11 mouse cellular contexts compared by ENCODE assay signal in the genomic region with DNA sequence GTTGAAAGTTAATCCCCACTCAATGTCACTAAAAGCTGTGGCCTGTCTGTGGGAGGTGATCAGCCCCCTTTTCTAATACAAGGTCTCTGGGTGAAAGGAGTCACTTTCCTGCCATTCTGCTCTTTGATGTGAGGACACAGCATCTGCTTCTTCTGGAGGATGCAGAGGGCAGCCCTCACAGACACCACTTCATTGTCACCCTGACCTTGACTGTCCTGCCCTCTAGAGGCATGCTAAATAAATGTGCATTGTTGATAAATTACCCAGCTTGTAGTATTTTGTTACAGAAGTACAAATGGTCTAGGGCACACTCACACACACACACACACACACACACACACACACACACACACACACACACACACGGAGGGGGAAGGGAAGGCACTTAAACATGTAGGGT. TPM values are rescaled to one million over a fixed set of nuclear protein-coding genes. Genes with fewer than 3 reads are reported as not detected.
A peak's percentile ranks its signal among the peaks of the same experiment; 100 is the strongest.
DNase-seq lines count a peak whose midpoint lies in the region; ATAC-seq and TF ChIP-seq lines count a peak whose summit lies in the region.
"Had no signal": no experiment of that assay in that cellular context is flagged by ENCODE, and none has a peak within 500 bp of the region (broad histone marks: within the 10 kb centered on the region; RNA-seq: fewer than 3 reads in every experiment).

No protein-coding gene starts in this region.

- H3K9ac ChIP-seq in hindbrain, postnatal 0 days (replicated peaks; ENCODE audit: low read length), result no peak overlapping the region
- H3K9ac ChIP-seq in midbrain, embryonic 11.5 days (ENCODE audit: low read length), result no peak overlapping the region
- H3K9ac ChIP-seq: hindbrain, embryonic 14.5 days; liver, embryonic 13.5 days had no signal

- ATAC-seq in hindbrain, postnatal 0 days, result no peak
- ATAC-seq in midbrain, embryonic 11.5 days (ENCODE audit: low FRiP score), result no peak

- no peaks in the 10 kb centered on the region for H3K4me1 ChIP-seq in hindbrain, postnatal 0 days (ENCODE audit: insufficient read depth, low read length)
- H3K4me1 ChIP-seq in hindbrain, embryonic 10.5 days (replicated peaks), result no peaks in the 10 kb centered on the region
- no peaks in the 10 kb centered on the region for H3K4me1 ChIP-seq in midbrain, embryonic 11.5 days (ENCODE audit: control insufficient read depth, insufficient read depth, low read length)
- H3K4me1 ChIP-seq: liver, embryonic 13.5 days had no signal

- H3K27ac ChIP-seq in hindbrain, postnatal 0 days, result no peak overlapping the region
- no peak overlapping the region for H3K27ac ChIP-seq in hindbrain, embryonic 10.5 days
- H3K27ac ChIP-seq in midbrain, embryonic 11.5 days (ENCODE audit: low read depth, low read length), result no peak overlapping the region
- H3K27ac ChIP-seq: hindbrain, embryonic 14.5 days; liver, embryonic 13.5 days had no signal

- H3K4me3 ChIP-seq in hindbrain, postnatal 0 days (ENCODE audit: low read length), result no peak overlapping the region
- H3K4me3 ChIP-seq in hindbrain, embryonic 10.5 days, result no peak overlapping the region
- no peak overlapping the region for H3K4me3 ChIP-seq in midbrain, embryonic 11.5 days (ENCODE audit: low read depth, low read length)
- H3K4me3 ChIP-seq: liver, embryonic 13.5 days had no signal

- no peak overlapping the region for H3K4me2 ChIP-seq in hindbrain, postnatal 0 days (ENCODE audit: low read depth, low read length)
- no peak overlapping the region for H3K4me2 ChIP-seq in midbrain, embryonic 11.5 days
- H3K4me2 ChIP-seq: hindbrain, embryonic 14.5 days; liver, embryonic 13.5 days had no signal

- peak; percentile 15 for DNase-seq in hindbrain, postnatal 0 days (ENCODE audit: low spot score)
- DNase-seq in hindbrain, embryonic 10.5 days (ENCODE audit: low spot score), result no peak
- peak; percentile 24 for DNase-seq in retina, postnatal 1 day
- DNase-seq in retina, embryonic 14.5 days (ENCODE audit: low spot score), result no peak
- peak; percentile 52 for DNase-seq in induced T-regulatory cell, adult 2 months (ENCODE audit: low read depth)
- no peak for DNase-seq in adrenal gland, postnatal 14 days
- no peak for DNase-seq in urinary bladder, adult 18-20 months (ENCODE audit: low spot score in 2 of 2)
- DNase-seq in midbrain, embryonic 11.5 days (ENCODE audit: low spot score, missing footprints), result no peak
- DNase-seq: gastrocnemius, postnatal 25 days; liver, embryonic 13.5 days had no signal

- no peaks in the 10 kb centered on the region for H3K36me3 ChIP-seq in hindbrain, postnatal 0 days (ENCODE audit: insufficient read depth, low read length)
- H3K36me3 ChIP-seq in hindbrain, embryonic 10.5 days, result no peaks in the 10 kb centered on the region
- H3K36me3 ChIP-seq in midbrain, embryonic 11.5 days (ENCODE audit: control insufficient read depth, insufficient read depth, low read length), result no peaks in the 10 kb centered on the region
- H3K36me3 ChIP-seq: liver, embryonic 13.5 days had no signal

- H3K9me3 ChIP-seq in hindbrain, postnatal 0 days (ENCODE audit: low read length), result no peaks in the 10 kb centered on the region
- H3K9me3 ChIP-seq in hindbrain, embryonic 10.5 days, result no peaks in the 10 kb centered on the region
- H3K9me3 ChIP-seq in midbrain, embryonic 11.5 days (ENCODE audit: control insufficient read depth, low read length), result no peaks in the 10 kb centered on the region
- H3K9me3 ChIP-seq: liver, embryonic 13.5 days had no signal

- WGBS in hindbrain, postnatal 0 days, result 50% methylated on average over 1 of the region's 1 CpGs
- 50% methylated on average over 1 of the region's 1 CpGs for WGBS in hindbrain, embryonic 10.5 days
- 50% methylated on average over 1 of the region's 1 CpGs for WGBS in midbrain, embryonic 11.5 days

- no peaks in the 10 kb centered on the region for H3K27me3 ChIP-seq in hindbrain, postnatal 0 days (ENCODE audit: insufficient read depth, low read length)
- H3K27me3 ChIP-seq in hindbrain, embryonic 10.5 days (ENCODE audit: insufficient read depth, poor library complexity, severe bottlenecking), result no peaks in the 10 kb centered on the region
- H3K27me3 ChIP-seq in midbrain, embryonic 11.5 days (ENCODE audit: control insufficient read depth, insufficient read depth, low read length), result no peaks in the 10 kb centered on the region
- H3K27me3 ChIP-seq: liver, embryonic 13.5 days had no signal

- peak; percentile 38; the same call in 1 of the 2 replicates for TF ChIP-seq CTCF in hindbrain, postnatal 0 days (IDR thresholded peaks at IDR 0.05; ENCODE audit: low read depth)

RNA-seq across cellular contexts. Expression of a gene that starts 31.7 kb away (rescaled TPM):
- 82.3 and 86.4 TPM in 2 replicates for total RNA-seq in hindbrain, postnatal 0 days (2014; rRNA removed)
- 24.6 and 26.5 TPM in 2 replicates for polyA plus RNA-seq in hindbrain, postnatal 0 days (2015; fragmentation: Nextera tagmentation; extraction: Ambion mirVana)
- 21.6 and 23.1 TPM in 2 replicates for polyA plus RNA-seq in hindbrain, embryonic 10.5 days (2016; fragmentation: Nextera tagmentation; extraction: Ambion mirVana)
- total RNA-seq in adrenal gland, postnatal 14 days (2021), result 44.4 and 49.1 TPM in 2 replicates
- polyA plus RNA-seq in midbrain, embryonic 11.5 days (2014; fragmentation: Nextera tagmentation; extraction: Ambion mirVana), result 27.8 and 30.3 TPM in 2 replicates

Comparison
In these comparisons a context has a peak if more than half of its experiments do, and no peak if none do; other contexts are left out.
1. DNase-seq: peak in hindbrain, postnatal 0 days (single experiment), retina, postnatal 1 day (single experiment) and induced T-regulatory cell, adult 2 months (single experiment); none in hindbrain, embryonic 10.5 days (single experiment), retina, embryonic 14.5 days (single experiment), adrenal gland, postnatal 14 days (single experiment), urinary bladder, adult 18-20 months (0 of 2) and midbrain, embryonic 11.5 days (single experiment).